16 mouse cellular contexts compared by ENCODE assay signal in the genomic region with DNA sequence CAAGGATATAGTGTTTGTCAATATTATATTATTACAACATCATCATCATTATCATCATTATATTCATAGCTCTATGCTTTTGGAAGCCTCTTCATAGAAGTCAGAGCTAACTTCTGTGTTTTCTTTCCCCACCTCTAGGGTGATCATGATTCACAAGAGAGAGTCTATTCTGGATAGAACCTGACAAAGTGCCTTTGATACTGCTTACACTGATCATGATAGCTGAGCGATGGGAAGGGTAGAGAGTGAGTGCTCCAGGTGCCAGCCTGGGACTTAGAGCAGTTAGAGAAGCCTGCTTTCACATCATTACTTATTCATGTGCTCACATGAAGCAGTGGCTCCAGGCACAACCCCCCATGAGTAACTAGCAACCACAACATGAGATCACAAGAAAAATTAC.
"Had no signal": no experiment of that assay in that cellular context is flagged by ENCODE, and none has a peak within 500 bp of the region (broad histone marks: within the 10 kb centered on the region; RNA-seq: fewer than 3 reads in every experiment).

No protein-coding gene starts in this region.

- H3K9ac ChIP-seq: neural tube, embryonic 13.5 days; neural tube, embryonic 15.5 days; stomach, embryonic 15.5 days had no signal

- H3K4me2 ChIP-seq: neural tube, embryonic 13.5 days; neural tube, embryonic 15.5 days; stomach, embryonic 15.5 days had no signal

- H3K27me3 ChIP-seq: neural tube, embryonic 13.5 days; neural tube, embryonic 15.5 days; stomach, embryonic 15.5 days had no signal

- H3K9me3 ChIP-seq: neural tube, embryonic 13.5 days; neural tube, embryonic 15.5 days; stomach, embryonic 15.5 days had no signal

- H3K4me3 ChIP-seq: neural tube, embryonic 13.5 days; neural tube, embryonic 15.5 days; stomach, embryonic 15.5 days had no signal

- H3K4me1 ChIP-seq: neural tube, embryonic 13.5 days; neural tube, embryonic 15.5 days; stomach, embryonic 15.5 days had no signal

- DNase-seq: retina, postnatal 1 day; right cerebral cortex, adult 18-20 months; right cerebral cortex, postnatal 14 days; right cerebral cortex, postnatal 25 days; right cerebral cortex, postnatal 4 days; spleen, adult 18-20 months; thymus, adult 18-20 months; thymus, adult 2 months; thymus, postnatal 14 days; thymus, postnatal 25 days; thymus, postnatal 36 days; thymus, postnatal 4 days had no signal

- H3K36me3 ChIP-seq: neural tube, embryonic 13.5 days; neural tube, embryonic 15.5 days; stomach, embryonic 15.5 days had no signal

- H3K27ac ChIP-seq: neural tube, embryonic 13.5 days; neural tube, embryonic 15.5 days; stomach, embryonic 15.5 days; stomach, postnatal 0 days had no signal
